In the genomic region with DNA sequence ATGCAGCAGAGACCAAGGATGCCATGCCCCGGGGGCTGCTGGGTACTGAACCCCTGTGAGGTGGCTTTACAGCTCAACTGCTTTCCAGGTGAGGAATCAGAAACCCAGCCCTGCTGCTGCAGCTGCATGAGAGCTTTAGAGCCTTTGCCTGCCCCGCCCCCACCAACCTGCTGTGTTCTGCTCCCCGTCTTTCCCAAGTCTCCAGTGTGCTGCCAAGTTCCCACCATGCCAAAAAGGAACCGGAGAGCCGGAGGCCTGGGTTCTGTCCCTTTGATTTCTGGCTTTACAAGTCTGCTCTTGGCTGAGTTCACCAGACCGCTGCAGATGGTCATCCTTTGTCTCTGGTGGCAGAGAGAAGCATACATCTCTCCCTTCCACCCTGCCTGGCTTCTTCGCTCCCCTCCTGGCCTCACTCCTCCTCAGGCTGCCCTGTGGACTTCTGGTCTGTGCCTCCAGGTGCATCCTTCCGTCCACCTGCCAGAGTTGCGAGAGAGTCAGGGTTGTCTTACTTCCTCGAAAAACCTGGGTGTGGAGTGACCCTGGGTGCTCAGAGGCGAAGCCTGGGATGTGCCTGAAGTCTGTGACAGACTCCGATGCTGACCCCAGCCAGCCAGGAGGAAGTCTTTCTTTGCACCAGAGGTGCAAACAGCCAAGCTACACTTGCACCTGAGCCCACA, we compare ENCODE assay signal across 18 mouse cellular contexts.
DNase-seq lines count a peak whose midpoint lies in the region; ATAC-seq and TF ChIP-seq lines count a peak whose summit lies in the region.
"Had no signal": no experiment of that assay in that cellular context is flagged by ENCODE, and none has a peak within 500 bp of the region (broad histone marks: within the 10 kb centered on the region; RNA-seq: fewer than 3 reads in every experiment).

No protein-coding gene starts in this region.

- TF ChIP-seq POLR2A in small intestine, adult 2 months (IDR thresholded peaks at IDR 0.05; ENCODE audit: low read depth, low read length): no peak

- TF ChIP-seq CTCF in left cerebral cortex, adult 2 months (IDR thresholded peaks at IDR 0.05): no peak
- no peak for TF ChIP-seq CTCF in small intestine, adult 2 months (IDR thresholded peaks at IDR 0.05; ENCODE audit: extremely low read depth, insufficient read length, insufficient replicate concordance, low read depth, low read length)

- H3K27me3 ChIP-seq in forebrain, embryonic 10.5 days (ENCODE audit: poor library complexity, severe bottlenecking): peaks cover 32% of the 10 kb centered on the region
- no peaks in the 10 kb centered on the region for H3K27me3 ChIP-seq in forebrain, embryonic 13.5 days
- no peaks in the 10 kb centered on the region for H3K27me3 ChIP-seq in small intestine, adult 2 months (ENCODE audit: control insufficient read depth, insufficient read depth, low read length)
- H3K27me3 ChIP-seq in forebrain, embryonic 15.5 days: no peaks in the 10 kb centered on the region

- H3K4me1 ChIP-seq in forebrain, embryonic 10.5 days: 0 out of 2 replicates have a peak, but pooled peaks cover 7% of the 10 kb centered on the region
- H3K4me1 ChIP-seq in forebrain, embryonic 13.5 days: no peaks in the 10 kb centered on the region
- H3K4me1 ChIP-seq in small intestine, adult 2 months (ENCODE audit: control insufficient read depth, insufficient read depth, insufficient read length, low read length): peaks cover 34% of the 10 kb centered on the region
- H3K4me1 ChIP-seq in forebrain, embryonic 15.5 days: no peaks in the 10 kb centered on the region
- H3K4me1 ChIP-seq: embryonic facial prominence, embryonic 13.5 days had no signal

- no peak overlapping the region for H3K4me2 ChIP-seq in forebrain, embryonic 13.5 days
- H3K4me2 ChIP-seq in forebrain, embryonic 15.5 days (replicated peaks): no peak overlapping the region
- H3K4me2 ChIP-seq: embryonic facial prominence, embryonic 13.5 days; heart, embryonic 12.5 days had no signal

- 0 out of 2 replicates have a peak overlapping the region, but pooled peaks have one; percentile 9 for H3K27ac ChIP-seq in forebrain, embryonic 10.5 days
- H3K27ac ChIP-seq in forebrain, embryonic 13.5 days: no peak overlapping the region
- no peak overlapping the region for H3K27ac ChIP-seq in left cerebral cortex, adult 2 months
- H3K27ac ChIP-seq in small intestine, adult 2 months (ENCODE audit: insufficient read depth, low read depth, low read length): peak overlapping the region; percentile 10; the same call in 1 of the 2 replicates
- H3K27ac ChIP-seq in forebrain, embryonic 15.5 days (replicated peaks): no peak overlapping the region
- H3K27ac ChIP-seq: embryonic facial prominence, embryonic 13.5 days had no signal

- H3K9ac ChIP-seq in forebrain, embryonic 13.5 days: no peak overlapping the region
- no peak overlapping the region for H3K9ac ChIP-seq in forebrain, embryonic 15.5 days (replicated peaks)
- H3K9ac ChIP-seq: embryonic facial prominence, embryonic 13.5 days; heart, embryonic 12.5 days; liver, postnatal 0 days had no signal

- no peaks in the 10 kb centered on the region for H3K36me3 ChIP-seq in forebrain, embryonic 10.5 days (replicated peaks)
- no peaks in the 10 kb centered on the region for H3K36me3 ChIP-seq in forebrain, embryonic 13.5 days (ENCODE audit: poor library complexity, severe bottlenecking)
- H3K36me3 ChIP-seq in small intestine, adult 2 months (ENCODE audit: control insufficient read depth, insufficient read depth, low read length): no peaks in the 10 kb centered on the region
- H3K36me3 ChIP-seq in forebrain, embryonic 15.5 days: no peaks in the 10 kb centered on the region
- H3K36me3 ChIP-seq: embryonic facial prominence, embryonic 13.5 days; heart, embryonic 12.5 days had no signal

- H3K9me3 ChIP-seq in forebrain, embryonic 10.5 days: no peaks in the 10 kb centered on the region
- H3K9me3 ChIP-seq in forebrain, embryonic 13.5 days (replicated peaks): no peaks in the 10 kb centered on the region
- no peaks in the 10 kb centered on the region for H3K9me3 ChIP-seq in forebrain, embryonic 15.5 days
- H3K9me3 ChIP-seq: embryonic facial prominence, embryonic 13.5 days; heart, embryonic 12.5 days had no signal

- no peak overlapping the region for H3K4me3 ChIP-seq in forebrain, embryonic 10.5 days
- H3K4me3 ChIP-seq in forebrain, embryonic 13.5 days: no peak overlapping the region
- H3K4me3 ChIP-seq in left cerebral cortex, adult 2 months: no peak overlapping the region
- no peak overlapping the region for H3K4me3 ChIP-seq in small intestine, adult 2 months (ENCODE audit: low read depth, low read length)
- no peak overlapping the region for H3K4me3 ChIP-seq in forebrain, embryonic 15.5 days
- H3K4me3 ChIP-seq: embryonic facial prominence, embryonic 13.5 days; heart, embryonic 12.5 days had no signal

- ATAC-seq in forebrain, embryonic 13.5 days: no peak
- no peak for ATAC-seq in forebrain, embryonic 15.5 days (replicated peaks)
- ATAC-seq: liver, postnatal 0 days had no signal

- 70% methylated on average over 12 of the region's 12 CpGs for WGBS in forebrain, embryonic 10.5 days
- 70% methylated on average over 12 of the region's 12 CpGs for WGBS in forebrain, embryonic 13.5 days
- 19% methylated on average over 12 of the region's 12 CpGs for WGBS in small intestine, adult 2 months
- 67% methylated on average over 12 of the region's 12 CpGs for WGBS in forebrain, embryonic 15.5 days

- no peak for DNase-seq in forebrain, embryonic 10.5 days (ENCODE audit: extremely low spot score, low spot score)
- DNase-seq in left cerebral cortex, postnatal 10 days (ENCODE audit: extremely low spot score in 1 of 2, low spot score in 2 of 2): peak; percentile 7 to 64
- DNase-seq in left cerebral cortex, adult 2 months (ENCODE audit: extremely low spot score in 1 of 2, low spot score in 2 of 2): no peak
- DNase-seq in right cerebral cortex, postnatal 4 days: peak; percentile 45
- DNase-seq in right cerebral cortex, adult 18-20 months: no peak
- DNase-seq: adrenal gland, adult 8-10 months; cerebellum, adult 18-20 months; kidney, adult 11 months; kidney, postnatal 10 days; liver; liver, postnatal 0 days; lung, postnatal 36 days; retina, postnatal 1 day had no signal

- intact Hi-C loops in left cerebral cortex, postnatal 10 days (cut with DNase I): no loop called here
- intact Hi-C loops in left cerebral cortex, adult 2 months (cut with DNase I): no loop called here

Comparison
In these comparisons a context has a peak if more than half of its experiments do, and no peak if none do; other contexts are left out.
1. DNase-seq: peak in left cerebral cortex, postnatal 10 days (2 of 2) and right cerebral cortex, postnatal 4 days (single experiment); none in forebrain, embryonic 10.5 days (single experiment), left cerebral cortex, adult 2 months (0 of 2) and right cerebral cortex, adult 18-20 months (single experiment).
2. H3K27ac ChIP-seq: peak in forebrain, embryonic 10.5 days (single experiment) and small intestine, adult 2 months (single experiment); none in forebrain, embryonic 13.5 days (single experiment), left cerebral cortex, adult 2 months (single experiment) and forebrain, embryonic 15.5 days (single experiment).